Mouse (Mus musculus) urinary bladder, postnatal 25 days (tissue): ENCODE measurements at regions not wholly inside any gene's neighbourhood (a gene's known extent, or its start where the extent isn't known, plus 50 kb on each side); places are given as distances from the start of the nearest gene placed in this dataset.
"Not testable (repeated sequence)": the region's sequence is repeated elsewhere in the genome, so short reads cannot be mapped to it uniquely, and the experiment has no call there.

Experiments
- DNase-seq: peaks from one replicate; pipeline ENCODE4 v3.0.0; 2022; ENCODE audit warnings: low spot score

GRCm38 (mm10) chr11:16638349-16638748 lies 113.7 kb upstream of the Egfr start:
- DNase-seq, result no peak

- DNase-seq, result no peak
Measured at GRCm38 (mm10) chr11:16649599-16649998, 102.4 kb upstream of the Egfr start.

- DNase-seq, result no peak
Measured at GRCm38 (mm10) chr11:16663806-16664205, 88.2 kb upstream of the Egfr start.

- DNase-seq, result no peak
Measured at GRCm38 (mm10) chr11:16669453-16670251, 82.4 kb upstream of the Egfr start.

GRCm38 (mm10) chr11:16670282-16670681 lies 81.7 kb upstream of the Egfr start:
- no peak for DNase-seq

- DNase-seq, result not testable (repeated sequence)
Measured at GRCm38 (mm10) chr11:16675951-16676350, 76.1 kb upstream of the Egfr start.

GRCm38 (mm10) chr11:16683538-16683937 lies 68.5 kb upstream of the Egfr start:
- no peak for DNase-seq

- no peak for DNase-seq
Measured at GRCm38 (mm10) chr11:16695596-16695995, 56.4 kb upstream of the Egfr start.

GRCm38 (mm10) chr11:16696787-16697186 lies 55.2 kb upstream of the Egfr start:
- DNase-seq, result no peak

GRCm38 (mm10) chr11:16701826-16702225 lies 50.2 kb upstream of the Egfr start:
- no peak for DNase-seq
